Mouse (Mus musculus) midbrain, embryonic 15.5 days (tissue): ENCODE results near the gene Ypel2. TPM values are rescaled to one million over a fixed set of nuclear protein-coding genes. Genes with fewer than 3 reads are reported as not detected.

Source experiments
- ATAC-seq: fragments of 200-750 bp; cut with Nextera tagmentation; replicated peaks from 2 replicates; pipeline ENCODE4 v1.8.0; 2017; ENCODE audit warnings: moderate TSS enrichment
- H3K27ac ChIP-seq: fragments of 300-500 bp; sonication (generic); 2 replicates; pipeline ENCODE4 v1.5.1; 2015; ENCODE audit warnings: mild to moderate bottlenecking, inconsistent platforms
- H3K27me3 ChIP-seq: fragments of 300-500 bp; sonication (generic); replicated peaks from 2 replicates; pipeline ENCODE4 v1.6.1; 2015; ENCODE audit warnings: inconsistent platforms
- H3K36me3 ChIP-seq: fragments of 300-500 bp; sonication (generic); replicated peaks from 2 replicates; pipeline ENCODE4 v1.6.1; 2015; ENCODE audit warnings: inconsistent platforms
- H3K4me1 ChIP-seq: fragments of 300-500 bp; sonication (generic); 2 replicates; pipeline ENCODE4 v1.6.1; 2015; ENCODE audit warnings: inconsistent platforms
- H3K4me2 ChIP-seq: fragments of 300-500 bp; sonication (generic); 2 replicates; pipeline ENCODE4 v1.6.1; 2015; ENCODE audit warnings: inconsistent platforms, mild to moderate bottlenecking, moderate library complexity
- H3K4me3 ChIP-seq: fragments of 300-500 bp; sonication (generic); 2 replicates; pipeline ENCODE4 v1.5.1; 2015; ENCODE audit warnings: mild to moderate bottlenecking, inconsistent platforms
- H3K9ac ChIP-seq: fragments of 300-500 bp; sonication (generic); 2 replicates; pipeline ENCODE4 v1.6.1; 2015; ENCODE audit warnings: mild to moderate bottlenecking, inconsistent platforms
- H3K9me3 ChIP-seq: fragments of 300-500 bp; sonication (generic); 2 replicates; pipeline ENCODE4 v1.6.1; 2016; ENCODE audit warnings: inconsistent platforms
- WGBS: fragments of 180-500 bp; shearing (Covaris S2); methylation state at CpG from one replicate; pipeline ENCODE4 v1.1.7; 2015; ENCODE audit warnings: mixed read lengths; 5-methylcytosine and 5-hydroxymethylcytosine counted together
- polyA plus RNA-seq: library from polyadenylated mRNA; unstranded; fragments of >200 nt; fragmentation: Nextera tagmentation; extraction: Ambion mirVana; gene quantifications from 2 replicates; pipeline ENCODE4 v1.2.1, GENCODE M21; 2015

Gene Ypel2
- polyA plus RNA-seq, 1 experiment from 2014 or later = 6.6 TPM

DNA sequence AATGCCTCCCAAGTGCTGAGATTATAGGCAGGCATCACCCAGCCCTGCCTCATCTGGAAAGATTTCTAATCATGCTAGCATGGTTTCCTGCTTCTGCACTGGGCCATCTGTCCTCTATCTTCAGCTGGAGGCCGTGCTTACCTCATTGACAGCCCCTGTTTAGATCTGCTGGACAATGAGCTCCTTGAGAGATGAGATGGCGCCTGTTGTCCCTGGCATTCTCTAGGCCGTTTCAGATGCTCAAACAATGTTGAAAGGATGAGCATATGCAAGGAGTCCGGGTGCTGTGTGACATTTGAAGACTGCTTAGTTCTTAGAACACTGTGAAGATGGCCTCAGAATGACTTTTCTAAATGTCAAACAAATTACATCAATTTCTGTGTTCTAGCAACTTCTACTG lies 88.8 kb downstream of the Ypel2 start:
- Histone ChIP-seq H3K4me2 (no peak overlapping the region), H3K9me3 (no peaks in the 10 kb centered on the region), H3K27me3 (no peaks in the 10 kb centered on the region), H3K27ac (no peak overlapping the region), H3K9ac (no peak overlapping the region), H3K4me3 (no peak overlapping the region), H3K36me3 (no peaks in the 10 kb centered on the region), H3K4me1 (no peaks in the 10 kb centered on the region)
- no peak for ATAC-seq
- 72% methylated on average over 4 of the region's 4 CpGs for WGBS

DNA sequence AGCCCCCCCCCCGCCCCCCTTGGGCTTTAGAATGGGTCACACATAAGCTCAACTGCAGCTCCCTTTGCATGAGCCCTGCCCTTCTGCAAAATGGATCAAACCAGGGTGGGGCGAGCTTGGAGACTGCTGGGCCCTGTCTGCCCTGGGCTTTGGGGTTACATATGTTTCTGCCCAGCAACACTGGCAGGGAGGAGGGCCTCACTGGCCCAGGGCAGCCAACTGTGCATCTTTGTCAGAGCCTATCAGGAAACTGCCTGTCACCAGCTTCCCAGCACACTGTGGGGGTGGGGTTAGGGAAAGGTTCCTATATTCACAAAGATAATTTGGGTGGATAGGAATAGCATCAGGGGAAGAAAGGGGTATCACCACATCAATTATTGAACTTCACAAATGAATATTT lies 95.1 kb downstream of the Ypel2 start:
- no peak overlapping the region for H3K4me3 ChIP-seq
- H3K9me3 ChIP-seq = no peaks in the 10 kb centered on the region
- peak; percentile 45; the same call in 1 of the 2 replicates for ATAC-seq
- no peak overlapping the region for H3K9ac ChIP-seq
- peaks cover 20% of the 10 kb centered on the region for H3K4me1 ChIP-seq
- H3K27me3 ChIP-seq = no peaks in the 10 kb centered on the region
- H3K36me3 ChIP-seq = no peaks in the 10 kb centered on the region
- no peak overlapping the region for H3K4me2 ChIP-seq
- 24% methylated on average over 2 of the region's 2 CpGs for WGBS
- peak overlapping the region; percentile 55; the same call in 1 of the 2 replicates for H3K27ac ChIP-seq

DNA sequence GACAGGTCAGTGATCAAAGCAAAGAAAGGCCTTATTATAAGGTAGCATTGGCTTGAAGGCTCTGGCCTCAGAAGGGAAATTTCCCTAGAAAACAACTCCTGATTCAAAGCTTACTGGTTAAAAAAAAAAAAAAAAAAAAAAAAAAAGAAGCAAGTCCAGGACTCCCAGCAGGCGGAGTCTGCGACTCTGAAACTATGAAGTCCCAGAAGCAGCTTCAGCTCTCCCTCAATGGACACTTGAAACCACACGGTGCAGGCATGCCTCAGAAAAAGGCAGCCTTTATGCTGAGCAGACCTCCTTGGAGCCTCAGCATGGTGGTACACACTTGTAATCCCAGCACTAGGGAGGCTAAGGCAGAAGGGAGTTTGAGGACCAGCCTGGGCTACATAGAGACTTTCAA lies 97.9 kb downstream of the Ypel2 start:
- Histone ChIP-seq H3K36me3 (no peaks in the 10 kb centered on the region), H3K4me3 (no peak overlapping the region), H3K9me3 (no peaks in the 10 kb centered on the region), H3K27me3 (no peaks in the 10 kb centered on the region), H3K9ac (no peak overlapping the region), H3K27ac (no peak overlapping the region), H3K4me1 (peaks cover 20% of the 10 kb centered on the region), H3K4me2 (no peak overlapping the region)
- 39% methylated on average over 3 of the region's 3 CpGs for WGBS
- ATAC-seq = no peak

- Histone ChIP-seq H3K27ac (no peak overlapping the region), H3K36me3 (no peaks in the 10 kb centered on the region), H3K9ac (no peak overlapping the region), H3K4me1 (peaks cover 20% of the 10 kb centered on the region), H3K4me3 (no peak overlapping the region), H3K9me3 (no peaks in the 10 kb centered on the region), H3K4me2 (no peak overlapping the region), H3K27me3 (no peaks in the 10 kb centered on the region)
- WGBS = 58% methylated on average over 9 of the region's 9 CpGs
- ATAC-seq = no peak
These were observed 98.4 kb downstream of the Ypel2 start for GRCm38 (mm10) chr11:86895156-86895555.

- WGBS = 6% methylated on average over 19 of the region's 19 CpGs
- peak; percentile 82 for ATAC-seq
These were observed 99.3 kb downstream of the Ypel2 start for GRCm38 (mm10) chr11:86894171-86894577.

GRCm38 (mm10) chr11:86892996-86893670 lies 100.4 kb downstream of the Ypel2 start:
- Histone ChIP-seq H3K4me3 (no peak overlapping the region), H3K36me3 (no peaks in the 10 kb centered on the region), H3K27me3 (no peaks in the 10 kb centered on the region), H3K4me2 (no peak overlapping the region), H3K9me3 (no peaks in the 10 kb centered on the region), H3K9ac (no peak overlapping the region), H3K27ac (no peak overlapping the region), H3K4me1 (peaks cover 15% of the 10 kb centered on the region)
- ATAC-seq = no peak
- 75% methylated on average over 15 of the region's 15 CpGs for WGBS

More at GRCm38 (mm10) chr11:86894171-86894577, 99.3 kb downstream of the Ypel2 start:
- peaks cover 20% of the 10 kb centered on the region for H3K4me1 ChIP-seq
- H3K36me3 ChIP-seq = no peaks in the 10 kb centered on the region
- no peaks in the 10 kb centered on the region for H3K9me3 ChIP-seq
- peak overlapping the region; percentile 74 for H3K4me2 ChIP-seq
- no peaks in the 10 kb centered on the region for H3K27me3 ChIP-seq
- H3K4me3 ChIP-seq = peak overlapping the region; percentile 41
- H3K27ac ChIP-seq = no peak overlapping the region
- peak overlapping the region; percentile 52 for H3K9ac ChIP-seq

Other genes with a start within 250 kb of the Ypel2 start
- gene Cltc, start 236.1 kb downstream of the Ypel2 start, polyA plus RNA-seq = 152 and 166 TPM in 2 replicates
- 21.7 and 22.6 TPM in 2 replicates for gene Dhx40, start 186.0 kb downstream of the Ypel2 start, polyA plus RNA-seq
- 168 and 172 TPM in 2 replicates for gene Gdpd1, start 80.4 kb upstream of the Ypel2 start, polyA plus RNA-seq
- 22.2 and 22.7 TPM in 2 replicates for gene Smg8, start 93.1 kb upstream of the Ypel2 start, polyA plus RNA-seq
- gene Prr11, start 115.0 kb upstream of the Ypel2 start, polyA plus RNA-seq = 1.9 and 2.0 TPM in 2 replicates
- gene Ska2, start 115.5 kb upstream of the Ypel2 start, polyA plus RNA-seq = 44.4 and 46.7 TPM in 2 replicates
- gene Trim37, start 133.4 kb upstream of the Ypel2 start, polyA plus RNA-seq = 81.2 and 86.9 TPM in 2 replicates